Mouse (Mus musculus) ES-CJ7 (cell line): ENCODE data around the gene Adam6b.
A peak's percentile ranks its signal among the peaks of the same experiment; 100 is the strongest.
"Not testable (repeated sequence)": the region's sequence is repeated elsewhere in the genome, so short reads cannot be mapped to it uniquely, and the experiment has no call there.

Experiments used
- DNase-seq: peaks from one replicate; pipeline ENCODE4 v3.0.0; 2011; ENCODE audit warnings: low read depth, low spot score

Gene Adam6b

DNA sequence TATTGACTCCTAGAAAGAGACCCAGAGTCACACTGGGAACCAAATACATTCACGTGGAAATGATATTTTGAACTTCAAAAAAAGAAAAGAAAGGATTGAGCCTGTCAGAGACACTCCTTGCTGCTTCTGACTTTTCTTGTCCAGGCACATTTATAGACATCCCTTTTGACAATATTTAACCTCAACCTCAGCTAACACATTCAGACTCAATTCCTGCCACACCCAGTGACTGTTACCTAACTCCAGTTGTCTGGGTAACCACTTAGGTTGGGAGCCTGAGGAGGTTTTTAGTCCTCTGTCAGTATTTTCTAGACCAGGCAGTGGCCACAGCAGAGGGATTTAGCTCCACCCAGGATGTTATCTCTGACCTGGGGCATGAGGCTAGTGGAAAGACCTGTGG, at the start of gene Adam6b:
Gene Adam6b, plus strand, starts transcription at position 301 of the 400 bp plus-strand sequence.
- not testable (repeated sequence) for DNase-seq

GRCm38 (mm10) chr12:113446061-113446460, 43.2 kb upstream of the Adam6b start:
- no peak for DNase-seq

DNA sequence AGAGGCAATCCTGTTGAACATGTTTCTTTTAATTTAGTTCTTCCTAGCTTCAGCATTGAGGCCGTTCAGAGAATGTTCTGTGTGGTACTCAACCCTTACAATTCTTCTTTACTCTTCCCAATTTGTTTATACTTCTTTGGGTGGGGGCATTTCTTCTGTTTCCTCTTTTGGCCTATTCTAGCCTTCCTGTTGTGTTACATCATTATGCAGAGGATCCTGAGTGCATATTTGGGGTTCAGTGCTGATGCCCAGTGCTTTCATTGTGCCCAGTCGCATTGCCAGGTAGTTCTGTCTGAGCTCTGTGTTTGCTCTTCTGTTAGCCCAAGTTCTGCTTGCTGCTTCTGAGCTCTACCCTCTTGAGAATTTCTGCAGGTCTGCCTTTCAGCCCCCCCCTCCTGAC, 13.1 kb upstream of the Adam6b start:
- no peak for DNase-seq

GRCm38 (mm10) chr12:113482147-113482546, 7.2 kb upstream of the Adam6b start:
- no peak for DNase-seq

DNA sequence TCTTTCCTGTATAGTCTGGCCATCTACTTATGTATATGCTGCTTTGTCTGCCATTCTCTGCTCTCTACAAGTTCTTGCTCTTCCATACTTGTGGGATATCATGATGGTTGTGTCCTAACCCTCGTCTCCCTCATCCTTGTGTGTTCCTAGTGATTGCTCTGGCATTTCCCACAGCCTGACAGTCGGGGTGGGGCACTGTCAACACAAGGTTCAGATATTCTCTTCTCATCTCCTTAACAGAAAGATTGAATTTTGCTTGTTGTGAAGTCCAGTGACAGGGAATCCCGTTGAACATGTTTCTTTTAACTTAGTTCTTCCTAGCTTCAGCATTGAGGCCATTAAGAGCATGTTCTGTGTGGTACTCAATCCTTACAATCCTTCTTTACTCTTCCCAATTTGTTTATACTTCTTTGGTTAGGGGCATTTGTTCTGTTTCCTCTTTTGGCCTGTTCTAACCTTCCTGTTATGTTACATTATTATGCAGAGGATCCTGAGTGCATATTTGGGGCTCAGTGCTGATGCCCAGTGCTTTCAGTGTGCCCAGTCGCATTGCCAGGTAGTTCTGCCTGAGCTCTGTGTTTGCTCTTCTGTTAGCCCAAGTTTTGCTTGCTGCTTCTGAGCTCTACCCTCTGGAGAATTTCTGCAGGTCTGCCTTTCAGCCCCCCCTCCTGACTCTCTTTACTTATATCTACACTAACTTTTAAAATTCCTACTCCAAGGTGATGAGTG, 6.5 kb upstream of the Adam6b start:
- DNase-seq: no peak

- DNase-seq: no peak
These were observed 5.7 kb upstream of the Adam6b start for GRCm38 (mm10) chr12:113483492-113484162.

- no peak for DNase-seq
These were observed 4.3 kb upstream of the Adam6b start for GRCm38 (mm10) chr12:113484971-113485485.

DNA sequence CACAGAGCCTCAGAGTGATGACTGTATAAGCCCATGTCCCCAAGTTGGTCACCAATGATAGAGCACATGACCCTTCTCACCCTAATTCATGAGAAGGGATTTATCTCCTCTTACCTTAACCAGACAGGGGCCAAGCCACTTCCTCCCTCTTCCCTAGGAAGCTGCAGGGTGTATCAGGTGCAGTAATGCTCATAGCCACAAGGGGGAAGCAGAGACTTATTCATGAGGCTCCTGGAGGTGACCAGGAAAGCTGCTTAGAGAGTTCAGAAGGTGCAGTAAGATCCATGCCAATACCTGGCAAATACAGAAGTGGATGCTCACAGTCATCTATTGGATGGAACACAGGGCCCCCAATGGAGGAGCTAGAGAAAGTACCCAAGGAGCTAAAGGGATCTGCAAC, 1.6 kb upstream of the Adam6b start:
- DNase-seq: peak; percentile 63

DNA sequence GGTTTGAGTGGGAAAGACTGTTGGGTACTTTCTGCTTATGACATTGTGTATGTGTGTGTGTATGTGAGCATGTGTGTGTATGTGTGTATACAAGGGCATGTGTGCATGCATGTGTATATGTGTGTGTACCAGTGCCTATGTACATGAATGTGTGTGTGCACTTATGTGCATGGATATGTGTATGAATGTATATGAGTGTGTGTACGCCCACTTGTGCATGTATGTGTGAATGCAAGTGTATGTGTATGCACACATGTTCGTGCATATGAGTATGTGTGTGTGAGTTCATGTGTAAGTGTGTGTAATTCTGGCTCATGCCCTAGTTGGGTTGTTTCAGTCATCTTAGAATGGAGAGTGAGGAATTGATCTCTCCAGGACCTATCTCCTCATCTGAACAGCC, 36.6 kb downstream of the Adam6b start:
- DNase-seq: no peak
